Mouse (Mus musculus) cerebellum, adult 11-12 months (tissue): ENCODE measurements around the gene Kcnq1.

ENCODE experiments used
- DNase-seq: peaks from one replicate; pipeline ENCODE4 v3.0.0; 2022

Kcnq1 gene

DNA sequence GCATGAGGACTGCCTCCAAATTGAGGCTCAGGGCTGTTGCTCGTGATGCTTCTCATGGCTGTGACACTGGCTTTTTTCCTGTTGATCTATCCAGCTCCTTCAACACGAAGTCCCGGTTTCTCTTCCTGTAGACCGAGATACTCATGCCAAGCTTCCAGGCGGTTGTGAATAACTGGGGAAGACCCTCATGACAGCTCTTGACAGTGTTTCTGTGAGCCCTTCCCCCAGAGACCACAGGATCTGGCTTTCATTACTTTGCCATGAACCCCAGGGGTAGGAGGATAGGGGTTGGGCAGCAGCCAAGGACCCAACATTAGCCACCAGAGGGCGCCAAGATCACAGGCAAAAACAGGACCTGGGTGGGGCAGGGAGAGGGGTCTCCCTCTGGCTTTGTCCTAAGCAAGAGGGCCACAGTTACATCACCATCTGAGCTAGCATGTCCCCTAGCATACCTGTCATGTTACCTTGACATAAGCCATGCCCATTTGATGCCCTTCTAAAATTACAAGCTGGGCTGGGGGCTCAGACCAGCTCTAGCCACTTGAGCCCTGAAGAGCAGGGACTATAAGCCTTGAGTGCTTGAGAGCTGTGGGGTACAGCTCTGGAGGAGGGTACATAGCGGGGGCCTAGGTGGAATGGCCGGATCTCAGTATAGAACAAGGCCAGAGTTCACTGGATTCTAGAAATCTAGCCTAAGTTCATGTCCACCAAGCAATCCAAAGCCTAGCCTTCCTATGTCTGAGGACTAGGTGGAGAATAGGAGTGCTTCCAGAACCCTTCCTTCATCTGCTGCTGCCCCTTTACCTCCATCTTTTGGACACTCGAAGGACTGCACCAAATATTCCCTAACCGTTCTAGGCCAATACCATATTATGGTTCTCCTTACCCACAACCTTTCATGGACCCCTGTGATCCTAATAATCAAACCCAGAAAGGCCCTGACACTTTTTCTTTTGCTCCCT is 11.3 kb upstream of the Kcnq1 start, which contains the start of gene Trpm5:
Trpm5 (minus strand) TSS at position 51 of the 962 bp plus-strand sequence.
- no peak for DNase-seq

- DNase-seq = no peak
Observed at GRCm38 (mm10) chr7:143095554-143095907, 10.6 kb upstream of the Kcnq1 start.

DNA sequence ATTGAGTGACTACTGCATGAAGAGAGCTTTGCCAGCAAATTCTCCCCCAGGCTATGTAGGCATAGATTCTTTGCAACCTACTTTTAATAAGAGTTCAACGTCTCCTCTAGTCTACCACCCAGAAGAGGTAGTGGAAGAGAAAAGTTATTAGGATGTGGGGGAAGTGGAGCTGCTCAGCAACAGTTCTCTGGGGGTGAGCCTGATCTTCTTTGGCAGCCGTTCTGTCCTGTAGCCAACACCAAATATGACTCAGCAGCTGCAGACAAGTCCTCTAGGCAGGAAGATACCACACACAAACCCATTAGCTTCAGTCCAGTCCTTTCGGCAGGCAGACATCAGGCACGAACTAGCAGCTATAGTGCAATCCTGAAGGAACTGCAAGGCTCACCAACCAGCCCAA is 5.4 kb upstream of the Kcnq1 start:
- DNase-seq = no peak

DNA sequence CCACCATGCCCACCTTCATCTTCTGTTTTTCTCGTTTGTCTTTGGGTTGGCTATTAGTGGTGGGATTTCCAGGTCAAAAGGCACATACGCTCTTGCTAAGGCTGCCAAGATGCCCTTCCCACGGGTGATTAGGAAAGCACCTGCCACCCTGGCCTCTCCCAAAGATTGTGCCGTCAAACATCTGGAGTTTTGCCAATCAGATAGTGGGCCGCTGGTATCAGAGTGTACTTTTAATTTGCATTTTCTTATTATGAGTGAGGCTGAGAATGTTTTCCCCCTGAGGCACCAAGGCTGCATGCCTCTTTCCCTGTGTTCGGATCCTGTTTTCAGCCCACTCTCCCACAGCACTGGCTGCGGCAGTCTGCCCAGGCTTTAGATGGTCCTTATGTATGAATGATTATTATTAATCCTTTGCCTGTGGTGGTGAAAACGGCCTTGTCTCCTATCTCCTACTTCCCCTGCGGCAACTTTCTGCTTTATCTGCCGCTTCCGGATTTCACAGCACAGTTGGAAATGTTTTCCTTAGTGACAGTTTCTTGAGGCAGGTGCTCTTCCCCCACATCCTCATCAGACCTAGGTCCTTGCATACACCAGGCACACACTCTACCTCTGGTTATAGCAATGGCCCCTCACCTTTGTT is 784 bp upstream of the Kcnq1 start:
- no peak for DNase-seq

- DNase-seq = no peak
Observed at GRCm38 (mm10) chr7:143106672-143107465, 707 bp downstream of the Kcnq1 start.

- peak; percentile 45 for DNase-seq
Observed at GRCm38 (mm10) chr7:143108200-143108599, 2.0 kb downstream of the Kcnq1 start.

DNA sequence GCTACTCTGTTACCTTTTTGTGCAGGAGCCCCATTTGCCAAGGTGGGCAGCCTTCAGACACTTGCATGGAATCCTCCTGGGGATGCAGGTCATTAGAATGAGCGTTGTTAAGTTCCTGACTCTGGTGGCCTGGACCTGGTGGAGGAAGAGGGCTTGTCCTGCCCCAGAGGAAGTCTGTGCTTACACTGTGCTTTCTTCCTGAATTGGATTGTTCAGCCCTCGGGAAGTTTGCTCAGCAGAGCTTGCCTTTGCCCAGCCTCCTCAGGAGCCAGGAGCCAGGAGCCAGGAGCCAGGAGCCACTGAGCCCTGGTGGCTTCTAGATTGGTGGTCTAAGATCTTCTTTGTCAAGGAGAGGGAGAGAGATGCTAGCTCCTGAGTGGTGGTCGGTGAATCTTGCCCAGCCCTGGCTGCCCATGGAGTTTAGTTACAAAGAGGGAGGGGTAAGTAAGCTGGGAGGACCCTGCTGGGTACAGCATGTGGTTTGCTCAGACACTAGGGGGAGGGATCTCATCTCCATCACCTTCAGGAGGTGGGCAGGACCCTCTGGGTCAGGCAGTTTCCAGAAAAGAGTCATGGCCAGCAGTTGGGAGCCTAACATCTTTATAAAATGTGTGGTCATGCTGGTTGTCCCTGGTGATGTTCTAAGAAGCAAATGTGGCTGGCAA is 3.0 kb downstream of the Kcnq1 start:
- no peak for DNase-seq

DNA sequence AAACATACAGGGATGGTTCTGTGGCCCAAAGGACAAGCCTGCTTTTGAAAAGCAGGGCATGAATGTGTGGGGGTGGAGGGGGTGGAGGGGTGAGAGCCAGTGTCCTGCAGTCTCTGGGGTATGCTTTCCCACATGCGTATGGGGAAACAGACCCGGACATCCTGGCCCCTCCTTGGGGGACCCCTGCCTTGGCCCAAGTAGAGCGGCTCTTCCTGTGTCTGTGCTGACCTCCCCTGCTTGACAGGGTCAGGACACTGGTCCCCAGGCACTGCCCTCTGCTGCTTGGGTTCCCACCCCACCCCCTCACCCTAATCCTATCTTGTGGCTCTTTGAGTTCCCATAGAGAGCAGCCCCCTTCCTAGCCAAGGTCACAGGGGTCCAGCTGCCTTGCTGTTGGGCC is 3.5 kb downstream of the Kcnq1 start:
- no peak for DNase-seq

DNA sequence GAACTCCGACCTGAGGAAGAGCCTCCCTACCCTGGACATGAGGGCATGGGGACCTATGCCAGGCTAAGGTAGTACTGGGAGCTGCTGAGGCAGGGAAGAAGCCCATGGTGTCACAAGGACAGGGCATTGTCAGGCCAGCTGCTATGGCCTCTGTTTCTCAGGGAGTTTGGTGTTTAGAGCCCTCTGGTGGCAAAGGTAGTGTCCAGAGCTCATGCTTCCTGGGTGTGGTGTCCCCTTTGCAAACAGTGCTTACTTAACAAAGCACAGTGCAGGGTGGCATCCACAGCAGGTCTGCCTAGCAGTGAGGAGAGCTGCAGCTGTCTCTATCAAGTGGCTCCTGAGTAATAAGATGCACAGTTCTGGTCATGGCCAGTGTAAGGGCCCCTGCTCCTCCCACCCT is 4.6 kb downstream of the Kcnq1 start:
- no peak for DNase-seq

DNA sequence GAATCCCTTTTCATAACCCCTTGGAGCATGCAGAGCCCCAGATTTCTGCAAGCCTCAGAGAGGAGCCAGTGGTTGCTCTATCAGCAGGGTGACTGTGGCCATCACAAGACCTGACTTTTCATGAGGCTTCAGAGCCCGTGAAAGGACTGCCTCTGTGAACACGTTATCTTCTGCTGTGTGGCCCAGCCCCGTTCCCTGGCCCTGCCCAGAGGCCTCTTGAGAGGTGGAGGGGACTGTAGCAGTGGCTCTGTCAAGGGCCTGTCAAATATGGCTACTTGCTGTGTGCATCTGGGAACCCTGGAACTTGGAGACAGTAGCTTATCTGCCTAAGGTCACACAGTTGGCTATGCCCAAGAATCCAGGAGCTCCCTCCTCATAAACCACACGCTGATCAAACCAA is 5.6 kb downstream of the Kcnq1 start:
- no peak for DNase-seq

DNA sequence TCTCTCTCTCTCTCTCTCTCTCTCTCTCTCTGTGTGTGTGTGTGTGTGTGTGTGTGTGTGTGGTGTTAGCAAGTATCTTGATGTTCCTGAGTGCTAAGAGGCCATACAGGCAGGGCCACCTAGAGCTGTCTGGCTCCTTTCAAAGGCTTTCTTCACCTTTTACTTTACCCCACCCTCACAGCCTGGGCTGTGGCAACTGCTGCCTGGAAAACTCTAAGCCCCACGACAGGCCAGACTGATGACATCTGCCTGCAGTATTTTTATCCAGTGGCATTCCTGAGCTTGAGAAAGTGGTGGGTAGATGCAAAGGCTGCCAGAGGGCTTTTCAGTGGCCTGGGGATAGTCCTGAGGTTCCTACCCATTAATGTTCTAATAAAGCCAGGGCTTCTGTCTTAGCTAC is 6.2 kb downstream of the Kcnq1 start:
- DNase-seq = no peak

GRCm38 (mm10) chr7:143114773-143115172 is 8.6 kb downstream of the Kcnq1 start:
- DNase-seq = no peak

DNA sequence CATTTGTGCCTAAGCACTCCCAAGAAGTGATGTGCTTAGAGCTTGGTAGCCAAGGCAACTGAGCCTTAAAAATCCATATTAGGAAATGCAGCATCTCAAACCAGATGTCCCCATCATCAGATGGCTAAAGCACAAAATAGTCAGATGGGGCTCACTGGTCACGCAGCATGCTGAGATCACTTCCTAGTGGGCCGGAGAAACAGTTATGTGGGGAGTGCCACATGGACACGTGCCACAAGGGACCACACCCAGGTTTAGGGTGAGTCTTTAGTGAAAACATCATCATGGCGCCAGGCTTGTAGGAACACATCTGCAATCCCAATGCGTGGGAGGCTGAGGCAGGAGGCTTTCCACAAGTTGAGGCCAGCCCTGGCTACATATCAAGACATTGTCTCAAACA is 10.4 kb downstream of the Kcnq1 start:
- no peak for DNase-seq

DNA sequence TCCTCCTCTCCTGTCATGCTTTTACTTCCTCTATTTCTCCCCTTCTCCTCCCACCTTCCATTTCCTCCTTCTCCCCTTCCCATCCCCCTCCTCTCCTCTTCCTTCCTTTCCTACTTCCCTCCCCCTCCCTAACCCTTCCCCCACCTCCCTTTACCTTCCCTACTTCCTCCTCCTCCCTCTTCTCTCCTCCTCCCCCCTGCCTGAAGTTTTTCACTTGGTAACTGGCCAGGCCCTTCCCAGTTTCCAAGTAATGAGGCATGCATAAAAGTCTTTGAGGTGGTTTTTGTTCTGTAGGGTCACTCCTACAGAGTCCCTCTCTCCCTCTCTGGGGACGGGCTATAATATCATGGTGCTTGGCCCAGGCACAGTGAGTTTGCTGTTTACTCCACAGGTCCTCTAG is 13.2 kb downstream of the Kcnq1 start:
- no peak for DNase-seq

- DNase-seq = no peak
Observed at GRCm38 (mm10) chr7:143119826-143120225, 13.7 kb downstream of the Kcnq1 start.

DNA sequence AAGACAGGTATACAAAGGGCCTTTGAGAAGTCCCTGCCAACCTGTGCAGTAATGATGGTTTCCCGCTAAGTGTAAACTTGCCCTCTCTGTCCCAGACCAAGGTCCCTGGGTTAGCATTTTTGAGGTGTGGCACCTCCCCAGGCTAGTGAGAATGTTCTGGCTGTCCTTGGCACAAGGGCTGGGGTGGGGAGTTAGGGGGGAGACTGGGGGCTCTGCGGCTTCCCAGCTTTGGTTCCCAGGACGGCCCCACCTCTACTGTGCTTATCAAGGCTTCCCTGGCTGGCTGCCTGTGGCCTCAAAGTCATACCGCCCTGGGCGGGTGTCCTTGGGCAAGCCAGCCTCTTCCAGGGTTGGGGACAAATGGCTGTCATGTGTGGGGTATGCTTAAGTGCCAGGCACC is 16.0 kb downstream of the Kcnq1 start:
- DNase-seq = no peak

DNA sequence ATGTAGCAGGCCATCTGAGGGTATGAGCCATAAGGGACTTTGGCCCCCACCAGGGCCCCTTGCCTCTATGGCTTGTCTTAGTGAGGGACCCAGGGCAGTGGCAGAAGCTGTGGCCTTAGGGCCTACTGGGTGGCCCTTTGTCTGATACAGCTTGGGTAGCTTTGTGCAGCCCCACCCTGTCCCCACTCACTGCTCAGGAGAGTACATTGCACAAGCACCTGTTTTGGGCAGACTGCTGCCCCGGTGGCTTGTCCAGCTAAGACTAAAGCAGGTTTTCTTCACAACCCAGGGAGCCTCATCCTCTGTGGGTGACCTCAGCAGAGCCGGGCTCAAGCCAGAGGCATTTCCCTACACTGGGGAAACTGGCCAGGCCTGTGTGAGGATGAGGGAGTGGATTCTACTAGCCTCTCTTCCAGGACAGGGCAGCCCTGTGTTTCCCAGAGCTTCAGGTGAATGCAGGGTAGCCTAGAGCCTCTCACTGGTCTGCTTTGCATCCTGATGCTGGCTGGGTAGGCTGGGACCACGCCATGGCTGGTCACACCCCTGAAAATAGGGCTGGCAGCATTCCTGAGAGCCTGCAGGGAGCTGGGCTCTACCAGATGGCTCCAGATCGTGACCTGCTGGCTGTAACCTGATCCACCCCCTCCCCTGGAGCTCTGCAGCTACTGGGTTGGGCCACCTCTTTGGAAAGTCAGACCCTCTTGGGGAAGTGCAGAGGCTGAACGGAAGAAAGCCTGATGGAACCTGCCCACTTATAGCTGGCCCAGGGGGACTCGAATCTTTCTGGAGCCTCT is 17.9 kb downstream of the Kcnq1 start:
- DNase-seq = peak; percentile 85

- DNase-seq = peak; percentile 52
Observed at GRCm38 (mm10) chr7:143124902-143125301, 18.7 kb downstream of the Kcnq1 start.

GRCm38 (mm10) chr7:143132815-143133214 is 26.7 kb downstream of the Kcnq1 start:
- DNase-seq = no peak

GRCm38 (mm10) chr7:143136125-143136524 is 30.0 kb downstream of the Kcnq1 start:
- DNase-seq = no peak

DNA sequence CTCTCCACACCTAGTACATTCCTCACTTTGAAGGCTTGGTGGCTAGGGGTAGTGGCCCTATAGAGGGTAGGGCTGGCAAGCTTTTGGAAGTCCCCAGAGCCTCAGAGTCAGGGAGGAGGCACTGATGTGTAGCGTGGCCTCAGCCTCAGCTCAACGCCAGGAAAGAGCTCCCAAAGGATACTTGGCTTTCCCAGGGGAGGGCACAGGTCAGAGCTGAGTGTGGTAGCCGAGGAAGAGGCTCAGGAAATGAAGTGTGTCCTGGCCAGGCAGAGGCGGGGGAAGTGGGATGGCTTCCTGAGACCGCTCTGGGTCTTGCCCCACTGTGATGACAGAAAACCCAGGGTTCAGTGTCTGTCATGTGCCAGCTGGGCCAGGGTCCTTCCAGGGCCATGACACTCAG is 30.4 kb downstream of the Kcnq1 start:
- no peak for DNase-seq

DNA sequence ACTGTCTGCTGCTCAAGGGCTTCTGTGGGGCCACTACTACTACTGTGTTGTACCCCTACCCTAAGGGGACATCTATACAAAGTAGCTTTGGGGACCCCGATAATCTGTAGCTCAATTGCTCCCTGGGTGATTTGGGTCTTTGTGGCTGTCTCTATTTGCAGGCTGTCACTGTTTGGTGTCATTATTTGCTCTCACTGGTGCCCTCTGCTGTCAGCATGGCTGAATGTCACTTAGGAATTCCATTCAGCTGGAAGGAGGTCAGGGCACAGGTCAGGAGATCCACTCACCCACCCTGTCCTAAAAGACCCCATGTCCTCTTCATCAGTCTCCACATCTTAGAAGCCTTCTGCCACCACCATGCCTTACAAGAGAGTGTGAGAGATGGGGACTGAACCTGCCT is 32.6 kb downstream of the Kcnq1 start:
- DNase-seq = peak; percentile 45
